In genomic region chr5:30104841-30105667, GRCm38 (mm10) we compare ENCODE assay signal across 7 mouse cellular contexts. TPM values are rescaled to one million over a fixed set of nuclear protein-coding genes. Genes with fewer than 3 reads are reported as not detected.
DNase-seq lines count a peak whose midpoint lies in the region; ATAC-seq lines count a peak whose summit lies in the region.

Gene Garem2, plus strand, starts transcription at chr5:30105161.

- no peak within 1 kb of the TSS for H3K27ac ChIP-seq in liver, embryonic 11.5 days (ENCODE audit: low read depth, low read length)
- no peak within 1 kb of the TSS for H3K27ac ChIP-seq in heart, embryonic 14.5 days (replicated peaks in 1 of 2; ENCODE audit: control insufficient read depth in 1 of 2, insufficient read depth in 1 of 2, low read depth in 2 of 2, low read length in 2 of 2)
- no peak within 1 kb of the TSS for H3K27ac ChIP-seq in limb, embryonic 12.5 days

- 2% methylated on average over 64 of the region's 65 CpGs for WGBS in liver, embryonic 11.5 days
- under 1% methylated on average over 63 of the region's 65 CpGs for WGBS in heart, embryonic 14.5 days
- WGBS in limb, embryonic 12.5 days = under 1% methylated on average over 65 of the region's 65 CpGs

- peaks cover 60% of the 10 kb centered on the region for H3K27me3 ChIP-seq in liver, embryonic 11.5 days (replicated peaks; ENCODE audit: control insufficient read depth, insufficient read depth, low read length)
- peaks cover 73% of the 10 kb centered on the region for H3K27me3 ChIP-seq in heart, embryonic 14.5 days (ENCODE audit: control insufficient read depth, insufficient read depth, low read length)
- peaks cover 77% of the 10 kb centered on the region for H3K27me3 ChIP-seq in limb, embryonic 12.5 days

- ATAC-seq in liver, embryonic 11.5 days (replicated peaks; ENCODE audit: low FRiP score) = no peak
- no peak for ATAC-seq in heart, embryonic 14.5 days (ENCODE audit: insufficient number of reproducible peaks, insufficient read depth, low FRiP score, low read depth)
- ATAC-seq in limb, embryonic 12.5 days (ENCODE audit: insufficient number of reproducible peaks, insufficient read depth, low FRiP score, low TSS enrichment, low read depth) = no peak; the same call in 1 of the 2 replicates

- H3K4me3 ChIP-seq in liver, embryonic 11.5 days (ENCODE audit: low read depth, low read length) = peak within 1 kb of the TSS; percentile 39
- H3K4me3 ChIP-seq in heart, embryonic 14.5 days (ENCODE audit: control insufficient read depth in 1 of 2, insufficient read depth in 1 of 2, low read depth in 1 of 2, low read length in 2 of 2) = peak within 1 kb of the TSS; percentile 40 to 49
- H3K4me3 ChIP-seq in limb, embryonic 12.5 days (replicated peaks) = peak within 1 kb of the TSS; percentile 56

- H3K9ac ChIP-seq in liver, embryonic 11.5 days (ENCODE audit: low read depth, low read length) = no peak within 1 kb of the TSS
- H3K9ac ChIP-seq in heart, embryonic 14.5 days (ENCODE audit: low read length) = peak within 1 kb of the TSS; percentile 38; the same call in 1 of the 2 replicates
- peak within 1 kb of the TSS; percentile 61 for H3K9ac ChIP-seq in limb, embryonic 12.5 days (replicated peaks)

- DNase-seq in liver, embryonic 11.5 days (ENCODE audit: low spot score) = no peak
- no peak for DNase-seq in liver
- peak; percentile 67 for DNase-seq in embryo, embryonic 10.5 days (ENCODE audit: low spot score)
- DNase-seq in neural tube, embryonic 10.5 days (ENCODE audit: extremely low spot score, low spot score) = peak; percentile 66
- no peak for DNase-seq in cerebellum, adult 9-11 months

- H3K4me1 ChIP-seq in liver, embryonic 11.5 days (replicated peaks; ENCODE audit: control insufficient read depth, insufficient read depth, low read length) = no peaks in the 10 kb centered on the region; the same call in none of the 2 replicates
- H3K4me1 ChIP-seq in heart, embryonic 14.5 days (ENCODE audit: control insufficient read depth in 2 of 2, insufficient read depth in 2 of 2, low read length in 2 of 2) = peaks cover 6 to 15% of the 10 kb centered on the region in 2 experiments; a peak in 3 of 4 replicates
- peaks cover 38% of the 10 kb centered on the region for H3K4me1 ChIP-seq in limb, embryonic 12.5 days (replicated peaks)

- H3K4me2 ChIP-seq in liver, embryonic 11.5 days = peak within 1 kb of the TSS; percentile 58
- H3K4me2 ChIP-seq in heart, embryonic 14.5 days (ENCODE audit: low read length) = peak within 1 kb of the TSS; percentile 91
- H3K4me2 ChIP-seq in limb, embryonic 12.5 days = peak within 1 kb of the TSS; percentile 96

- no peaks in the 10 kb centered on the region for H3K9me3 ChIP-seq in liver, embryonic 11.5 days (ENCODE audit: control insufficient read depth, low read length)
- 0 out of 2 replicates have a peak, but pooled peaks cover 2% of the 10 kb centered on the region for H3K9me3 ChIP-seq in heart, embryonic 14.5 days (ENCODE audit: control insufficient read depth, low read length)
- H3K9me3 ChIP-seq in limb, embryonic 12.5 days = 0 out of 2 replicates have a peak, but pooled peaks cover 3% of the 10 kb centered on the region

- no peaks in the 10 kb centered on the region for H3K36me3 ChIP-seq in liver, embryonic 11.5 days (ENCODE audit: control insufficient read depth, insufficient read depth, low read length)
- no peaks in the 10 kb centered on the region for H3K36me3 ChIP-seq in heart, embryonic 14.5 days (ENCODE audit: control insufficient read depth, insufficient read depth, low read length)
- H3K36me3 ChIP-seq in limb, embryonic 12.5 days = no peaks in the 10 kb centered on the region

RNA-seq across cellular contexts. Expression of gene Garem2, which starts in this region (rescaled TPM):
- 0.18 and 0.35 TPM in 2 replicates for polyA plus RNA-seq in liver, embryonic 11.5 days (2014; fragmentation: Nextera tagmentation; extraction: Ambion mirVana)
- 0.26 and 0.30 TPM in 2 replicates for polyA plus RNA-seq in heart, embryonic 14.5 days (2014; fragmentation: Nextera tagmentation; extraction: Ambion mirVana)
- 0.70 and 0.76 TPM in 2 replicates for polyA plus RNA-seq in limb, embryonic 12.5 days (2016; fragmentation: Nextera tagmentation; extraction: Ambion mirVana)

Comparison
In these comparisons a context has a peak if more than half of its experiments do, and no peak if none do; other contexts are left out.
1. DNase-seq: peak in embryo, embryonic 10.5 days (single experiment) and neural tube, embryonic 10.5 days (single experiment); none in liver, embryonic 11.5 days (single experiment), liver (single experiment) and cerebellum, adult 9-11 months (single experiment).
2. Peak in every context shown above with its lines, with median percentiles within 50 percentile points of each other: H3K4me2 ChIP-seq and H3K4me3 ChIP-seq.